Comparison of ENCODE assay signal across 9 mouse cellular contexts in genomic region chrY:1244421-1244820, GRCm38 (mm10). TPM values are rescaled to one million over a fixed set of nuclear protein-coding genes. Genes with fewer than 3 reads are reported as not detected.
DNase-seq lines count a peak whose midpoint lies in the region; ATAC-seq and TF ChIP-seq lines count a peak whose summit lies in the region.
"Had no signal": no experiment of that assay in that cellular context is flagged by ENCODE, and none has a peak within 500 bp of the region (broad histone marks: within the 10 kb centered on the region; RNA-seq: fewer than 3 reads in every experiment).

No protein-coding gene starts in this region.

- DNase-seq in lung, postnatal 36 days: no peak
- DNase-seq in limb, embryonic 10.5 days (ENCODE audit: low spot score): no peak
- DNase-seq in thymus, adult 2 months: no peak
- no peak for DNase-seq in cerebellum, adult 18-20 months
- no peak for DNase-seq in right cerebral cortex, postnatal 10 days (ENCODE audit: low spot score in 2 of 2)
- DNase-seq: lung, adult 2 months had no signal

- no peaks in the 10 kb centered on the region for H3K9me3 ChIP-seq in lung, embryonic 15.5 days
- H3K9me3 ChIP-seq in embryonic facial prominence, embryonic 15.5 days (replicated peaks): no peaks in the 10 kb centered on the region
- no peaks in the 10 kb centered on the region for H3K9me3 ChIP-seq in limb, embryonic 10.5 days (replicated peaks)
- no peaks in the 10 kb centered on the region for H3K9me3 ChIP-seq in neural tube, embryonic 13.5 days

- no peaks in the 10 kb centered on the region for H3K4me1 ChIP-seq in lung, embryonic 15.5 days
- H3K4me1 ChIP-seq in embryonic facial prominence, embryonic 15.5 days: no peaks in the 10 kb centered on the region
- H3K4me1 ChIP-seq in limb, embryonic 10.5 days: no peaks in the 10 kb centered on the region
- no peaks in the 10 kb centered on the region for H3K4me1 ChIP-seq in neural tube, embryonic 13.5 days (replicated peaks)
- H3K4me1 ChIP-seq in thymus, adult 2 months (replicated peaks; ENCODE audit: control insufficient read depth, insufficient read depth, low read length): no peaks in the 10 kb centered on the region

- no peaks in the 10 kb centered on the region for H3K27me3 ChIP-seq in lung, embryonic 15.5 days
- no peaks in the 10 kb centered on the region for H3K27me3 ChIP-seq in embryonic facial prominence, embryonic 15.5 days
- no peaks in the 10 kb centered on the region for H3K27me3 ChIP-seq in limb, embryonic 10.5 days (ENCODE audit: low read depth, poor library complexity, severe bottlenecking)
- H3K27me3 ChIP-seq in neural tube, embryonic 13.5 days: no peaks in the 10 kb centered on the region
- no peaks in the 10 kb centered on the region for H3K27me3 ChIP-seq in thymus, adult 2 months (ENCODE audit: control insufficient read depth, insufficient read depth, low read length)

- no peak for TF ChIP-seq CTCF in thymus, adult 2 months (IDR thresholded peaks at IDR 0.05; ENCODE audit: borderline replicate concordance, control insufficient read depth, extremely low read depth, insufficient read depth, low read length, poor library complexity)

- H3K4me3 ChIP-seq in lung, embryonic 15.5 days: peak overlapping the region; percentile 43
- peak overlapping the region; percentile 46 for H3K4me3 ChIP-seq in embryonic facial prominence, embryonic 15.5 days (replicated peaks)
- peak overlapping the region; percentile 44; the same call in 1 of the 2 replicates for H3K4me3 ChIP-seq in limb, embryonic 10.5 days
- H3K4me3 ChIP-seq in neural tube, embryonic 13.5 days: peak overlapping the region; percentile 42
- H3K4me3 ChIP-seq in thymus, adult 2 months (ENCODE audit: control insufficient read depth, insufficient read depth, low read length): no peak overlapping the region

- H3K9ac ChIP-seq in lung, embryonic 15.5 days: no peak overlapping the region
- no peak overlapping the region for H3K9ac ChIP-seq in embryonic facial prominence, embryonic 15.5 days
- peak overlapping the region; percentile 62; the same call in 1 of the 2 replicates for H3K9ac ChIP-seq in neural tube, embryonic 13.5 days

- ATAC-seq in lung, embryonic 15.5 days (ENCODE audit: borderline replicate concordance, extremely low read depth, low FRiP score, low TSS enrichment): no peak
- ATAC-seq in embryonic facial prominence, embryonic 15.5 days (ENCODE audit: insufficient number of reproducible peaks, low FRiP score, low TSS enrichment, low read depth): no peak
- no peak for ATAC-seq in neural tube, embryonic 13.5 days (ENCODE audit: low read depth)

- no peak for TF ChIP-seq POLR2A in thymus, adult 2 months (IDR thresholded peaks at IDR 0.05; ENCODE audit: control insufficient read depth, extremely low read depth, insufficient read depth, low read length, poor library complexity)

- peak overlapping the region; percentile 31 for H3K4me2 ChIP-seq in lung, embryonic 15.5 days
- H3K4me2 ChIP-seq in embryonic facial prominence, embryonic 15.5 days (replicated peaks): no peak overlapping the region
- peak overlapping the region; percentile 50 for H3K4me2 ChIP-seq in neural tube, embryonic 13.5 days

- H3K36me3 ChIP-seq in lung, embryonic 15.5 days: no peaks in the 10 kb centered on the region
- no peaks in the 10 kb centered on the region for H3K36me3 ChIP-seq in embryonic facial prominence, embryonic 15.5 days
- no peaks in the 10 kb centered on the region for H3K36me3 ChIP-seq in limb, embryonic 10.5 days
- no peaks in the 10 kb centered on the region for H3K36me3 ChIP-seq in neural tube, embryonic 13.5 days
- H3K36me3 ChIP-seq in thymus, adult 2 months (ENCODE audit: control insufficient read depth, insufficient read depth, low read length): no peaks in the 10 kb centered on the region

- whole genome bisulfite sequencing in lung, embryonic 15.5 days: 48% methylated on average over 5 of the region's 5 CpGs
- 48% methylated on average over 5 of the region's 5 CpGs for WGBS in embryonic facial prominence, embryonic 15.5 days
- 58% methylated on average over 5 of the region's 5 CpGs for WGBS in limb, embryonic 10.5 days
- 51% methylated on average over 5 of the region's 5 CpGs for WGBS in neural tube, embryonic 13.5 days
- WGBS in thymus, adult 2 months: 54% methylated on average over 5 of the region's 5 CpGs

- H3K27ac ChIP-seq in lung, embryonic 15.5 days: no peak overlapping the region
- no peak overlapping the region for H3K27ac ChIP-seq in embryonic facial prominence, embryonic 15.5 days (replicated peaks)
- H3K27ac ChIP-seq in limb, embryonic 10.5 days: no peak overlapping the region
- no peak overlapping the region for H3K27ac ChIP-seq in neural tube, embryonic 13.5 days (replicated peaks)
- no peak overlapping the region for H3K27ac ChIP-seq in thymus, adult 2 months (ENCODE audit: control insufficient read depth, insufficient read depth, low read length)

RNA-seq across cellular contexts. Expression of gene Uty, which starts 1.1 kb away (rescaled TPM):
- 8.3 and 9.2 TPM in 2 replicates for polyA plus RNA-seq in lung, embryonic 15.5 days (2015; fragmentation: Nextera tagmentation; extraction: Ambion mirVana)
- 10.2 and 11.0 TPM in 2 replicates for polyA plus RNA-seq in embryonic facial prominence, embryonic 15.5 days (2015; fragmentation: Nextera tagmentation; extraction: Ambion mirVana)
- polyA plus RNA-seq in limb, embryonic 10.5 days (2016; fragmentation: Nextera tagmentation; extraction: Ambion mirVana): 15.2 and 16.4 TPM in 2 replicates
- 8.6 and 9.2 TPM in 2 replicates for polyA plus RNA-seq in neural tube, embryonic 13.5 days (2015; fragmentation: Nextera tagmentation; extraction: Ambion mirVana)
- polyA plus RNA-seq in thymus, adult 2 months (2012; rRNA removed): 3.3 TPM in 1 of 2 replicates, not detected in the other

RNA-seq across cellular contexts. Expression of gene Ddx3y, which starts 42.0 kb away (rescaled TPM):
- polyA plus RNA-seq in lung, embryonic 15.5 days (2015; fragmentation: Nextera tagmentation; extraction: Ambion mirVana): 18.5 and 20.9 TPM in 2 replicates
- polyA plus RNA-seq in embryonic facial prominence, embryonic 15.5 days (2015; fragmentation: Nextera tagmentation; extraction: Ambion mirVana): 23.8 and 27.0 TPM in 2 replicates
- polyA plus RNA-seq in limb, embryonic 10.5 days (2016; fragmentation: Nextera tagmentation; extraction: Ambion mirVana): 20.3 and 24.5 TPM in 2 replicates
- 13.5 and 16.8 TPM in 2 replicates for polyA plus RNA-seq in neural tube, embryonic 13.5 days (2015; fragmentation: Nextera tagmentation; extraction: Ambion mirVana)
- 3.3 TPM in 1 of 2 replicates, not detected in the other for polyA plus RNA-seq in thymus, adult 2 months (2012; rRNA removed)
